Mouse (Mus musculus) cerebellum, adult 11 months (tissue): ENCODE measurements around the gene Ggta1.

Experiments
- DNase-seq: peaks from one replicate; pipeline ENCODE4 v3.0.0; 2022

Ggta1 gene

DNA sequence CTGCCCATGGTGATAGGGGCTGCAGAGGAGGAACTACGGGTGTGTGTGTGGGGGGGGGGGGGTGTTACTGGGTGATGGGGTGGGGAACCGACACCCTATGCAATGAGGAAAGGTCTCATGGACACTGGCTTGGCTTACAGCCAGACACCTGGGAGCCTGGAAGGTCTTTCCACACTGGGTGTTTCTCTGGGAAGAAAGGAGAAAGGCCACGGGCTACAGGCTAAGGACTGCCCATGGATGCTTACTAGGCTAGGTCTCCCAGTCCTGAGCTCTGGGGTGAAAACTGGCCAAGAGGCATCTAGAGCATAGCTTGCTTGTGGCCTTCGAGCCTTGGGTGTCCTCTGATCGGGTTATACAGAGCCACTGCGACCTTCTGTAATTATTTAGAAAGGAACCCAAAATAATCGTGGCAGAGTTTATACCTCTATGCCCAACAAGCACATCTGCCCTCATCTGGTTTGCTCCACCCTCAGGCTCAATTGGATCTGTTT lies at the start of gene Ggta1:
Ggta1 (minus strand) TSS at position 441 of the 491 bp plus-strand sequence.
- no peak for DNase-seq

DNA sequence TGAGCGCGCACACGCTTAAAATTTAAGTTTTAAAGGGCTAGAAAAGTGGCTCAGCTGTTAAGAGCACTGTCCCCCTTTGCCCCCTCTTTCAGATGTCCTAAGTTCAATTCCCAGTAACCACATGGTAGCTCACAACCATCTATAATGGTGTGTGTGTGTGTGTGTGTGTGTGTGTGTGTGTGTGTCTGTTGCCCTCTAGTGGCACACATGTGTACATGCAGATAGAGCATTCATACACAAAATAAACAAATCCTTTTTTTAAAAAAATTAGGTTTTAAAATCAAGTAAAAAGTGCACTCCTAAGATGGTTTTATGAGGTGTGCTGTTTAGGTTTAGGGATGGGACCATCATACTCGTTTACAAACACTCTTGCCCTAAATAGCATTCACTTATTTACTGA lies 49.2 kb upstream of the Ggta1 start:
- DNase-seq = no peak

DNA sequence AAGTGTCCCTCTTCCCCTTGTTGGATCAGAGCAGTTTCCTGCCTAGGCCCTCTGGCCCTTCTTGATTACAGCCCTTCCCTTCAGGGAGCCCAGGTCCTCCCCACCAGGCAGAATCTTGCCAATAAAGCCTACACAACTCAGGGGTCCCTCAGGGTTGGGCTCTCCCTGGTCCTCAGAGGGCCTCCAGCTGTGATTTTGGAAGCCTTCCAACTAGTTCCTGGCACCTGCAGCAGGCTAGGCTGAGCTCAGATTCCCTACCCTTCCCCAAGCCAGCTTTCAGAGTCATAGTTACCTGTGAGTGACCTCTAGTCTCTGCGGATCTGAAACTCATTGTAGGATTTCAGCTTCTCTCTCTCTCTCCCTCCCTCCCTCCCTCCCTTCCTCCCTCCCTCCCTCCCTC lies 47.9 kb upstream of the Ggta1 start:
- no peak for DNase-seq

- no peak for DNase-seq
These were observed 46.9 kb upstream of the Ggta1 start for GRCm38 (mm10) chr2:35509888-35510287.

DNA sequence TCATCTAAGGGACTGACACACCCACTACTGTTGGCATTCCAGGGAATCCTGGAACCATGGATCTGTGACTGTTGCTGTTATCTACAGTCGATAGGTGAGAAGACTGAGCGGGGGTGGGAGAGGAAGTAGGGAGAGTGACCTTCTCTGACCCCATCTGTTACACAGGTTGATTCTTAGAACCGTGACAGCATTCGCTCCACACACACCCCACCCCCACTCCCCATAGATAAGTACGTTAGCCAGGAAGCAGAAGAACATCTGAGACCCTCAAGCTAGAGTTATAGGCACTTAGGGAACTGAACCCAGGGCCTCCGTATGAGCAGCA lies 46.3 kb upstream of the Ggta1 start:
- no peak for DNase-seq

- DNase-seq = no peak
These were observed 45.7 kb upstream of the Ggta1 start for GRCm38 (mm10) chr2:35508597-35509342.

DNA sequence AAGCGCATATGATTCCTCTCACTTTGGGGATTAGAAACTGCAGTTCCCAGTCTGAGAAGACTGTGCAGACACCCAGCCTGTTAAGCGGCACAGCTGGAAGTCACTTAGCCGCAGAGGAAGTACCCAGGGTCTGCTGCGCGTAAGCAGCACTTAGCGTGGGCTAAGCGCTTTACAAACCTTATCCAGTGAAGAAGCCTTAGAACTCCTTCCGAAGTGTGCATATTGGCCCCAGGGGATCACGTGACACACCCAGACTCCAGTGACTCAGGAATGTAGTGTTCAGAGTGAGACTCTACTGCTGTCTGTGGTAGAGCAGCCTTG lies 44.1 kb upstream of the Ggta1 start:
- DNase-seq = no peak

GRCm38 (mm10) chr2:35506311-35507190 lies 43.5 kb upstream of the Ggta1 start:
- no peak for DNase-seq

DNA sequence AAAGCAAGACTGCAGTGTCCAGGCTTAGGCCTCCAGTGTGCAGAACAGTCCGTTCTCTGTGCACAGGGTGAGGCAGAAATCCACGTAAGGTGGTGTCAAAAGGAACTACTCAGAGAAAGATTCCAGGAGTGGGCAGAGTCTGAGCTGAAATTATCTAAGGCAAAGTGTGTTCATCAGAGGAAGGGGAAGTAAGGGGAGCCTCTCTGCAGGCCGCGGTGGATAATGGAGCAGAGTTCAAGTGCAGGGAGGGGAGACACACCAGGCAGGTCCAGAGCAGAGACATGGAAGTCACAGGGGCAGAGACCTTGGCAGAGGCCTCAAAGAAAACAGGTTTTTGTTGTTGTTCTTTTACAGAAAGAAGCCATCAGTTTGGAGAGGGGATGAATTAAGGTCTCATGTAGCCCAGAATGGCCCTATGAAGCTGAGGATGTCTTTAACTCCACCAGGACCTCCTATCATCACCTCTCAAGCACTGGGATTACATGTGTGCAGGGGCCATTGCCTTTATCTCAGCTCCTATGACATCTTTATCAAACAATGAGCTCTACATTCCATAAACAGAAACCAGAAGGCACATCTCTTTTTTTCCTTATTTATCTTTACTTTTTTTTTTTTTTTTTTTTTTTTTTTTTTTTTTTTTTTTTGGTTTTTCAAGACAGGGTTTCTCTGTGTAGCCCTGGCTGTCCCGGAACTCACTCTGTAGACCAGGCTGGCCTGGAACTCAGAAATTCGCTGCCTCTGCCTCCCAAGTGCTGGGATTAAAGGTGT lies 42.7 kb upstream of the Ggta1 start:
- DNase-seq = no peak

DNA sequence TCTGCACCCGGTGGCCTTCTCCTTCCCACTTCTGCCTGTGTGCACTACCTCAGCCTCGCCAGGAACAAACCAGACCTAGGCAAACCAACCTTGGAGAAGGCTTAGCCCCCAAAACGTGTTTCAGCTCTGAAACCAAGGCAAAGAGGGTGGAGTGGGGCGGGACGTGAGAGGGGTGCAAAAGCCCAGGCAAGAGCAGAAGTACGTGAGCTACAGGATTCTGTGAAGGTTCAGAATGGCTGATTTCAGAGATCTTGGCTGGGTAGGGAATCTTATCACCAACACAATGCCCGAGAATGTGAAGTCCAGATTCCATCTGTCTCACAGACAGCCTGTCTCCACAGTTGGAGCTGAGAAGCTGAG lies 41.4 kb upstream of the Ggta1 start:
- DNase-seq = no peak

DNA sequence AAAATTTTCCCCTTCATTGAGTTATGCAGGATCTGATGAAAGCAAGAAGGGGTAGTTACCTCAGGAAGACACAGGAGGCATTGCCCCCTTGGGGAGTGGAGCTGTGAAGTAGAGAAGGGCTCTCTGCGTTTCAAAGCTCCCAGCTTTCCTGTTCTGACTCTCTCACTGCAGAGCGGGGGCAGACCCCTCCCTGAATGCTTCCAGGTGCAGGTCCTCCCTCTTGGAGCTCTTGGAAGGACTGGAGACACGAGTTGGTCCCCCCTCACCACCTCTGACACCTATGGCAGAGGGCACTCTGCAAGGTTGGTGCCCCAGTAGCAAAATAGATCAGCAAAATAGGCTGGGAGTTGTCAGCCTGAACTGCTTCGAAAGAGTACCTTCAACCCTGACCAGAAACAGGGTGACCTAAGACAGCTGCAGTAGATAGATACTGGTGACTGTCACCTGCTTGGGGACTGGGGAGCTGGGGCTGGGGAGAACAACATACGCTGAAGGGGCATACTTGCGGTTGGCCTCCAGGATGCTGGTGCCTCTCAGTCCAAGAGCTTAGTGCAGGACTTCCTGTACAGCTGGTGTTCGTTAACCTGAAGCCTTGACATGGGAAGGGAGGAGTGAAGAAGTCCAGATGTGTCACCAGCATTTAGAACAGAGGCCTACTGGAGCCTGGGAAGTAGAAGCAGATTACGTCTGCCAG lies 40.8 kb upstream of the Ggta1 start:
- no peak for DNase-seq

DNA sequence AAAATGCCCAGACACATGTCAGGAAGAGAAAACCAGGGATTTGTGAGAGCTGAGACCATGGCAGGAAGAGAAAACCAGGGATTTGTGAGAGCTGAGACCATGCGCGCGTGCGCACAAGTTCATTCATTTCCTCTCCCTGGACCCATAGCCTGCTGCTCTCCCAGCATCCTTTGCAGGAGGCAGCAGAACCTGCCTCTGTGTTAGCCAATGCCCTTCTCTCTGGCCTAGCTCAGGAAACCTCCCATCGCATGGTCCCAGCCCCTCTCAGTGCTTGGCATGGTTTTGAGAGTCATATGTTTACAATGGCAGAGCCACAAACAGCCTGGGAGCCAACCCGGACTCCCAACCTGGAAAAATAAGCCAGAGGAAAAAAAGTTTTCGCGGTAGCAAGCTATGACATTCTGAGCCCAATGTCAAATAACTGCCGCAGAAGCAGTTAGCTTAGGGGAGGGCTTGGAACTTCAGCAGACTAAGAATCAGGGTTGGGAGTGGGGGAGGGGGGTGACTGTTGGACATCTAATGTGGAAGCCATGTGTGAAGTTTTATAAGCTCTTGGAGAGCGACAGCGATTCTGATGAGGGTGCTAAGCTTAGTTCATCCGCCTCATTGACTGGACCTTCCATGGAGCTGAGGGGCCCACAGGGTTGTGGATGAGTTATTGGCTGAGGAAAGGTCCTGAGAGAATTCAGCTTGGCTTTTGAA lies 40.1 kb upstream of the Ggta1 start:
- DNase-seq = no peak

DNA sequence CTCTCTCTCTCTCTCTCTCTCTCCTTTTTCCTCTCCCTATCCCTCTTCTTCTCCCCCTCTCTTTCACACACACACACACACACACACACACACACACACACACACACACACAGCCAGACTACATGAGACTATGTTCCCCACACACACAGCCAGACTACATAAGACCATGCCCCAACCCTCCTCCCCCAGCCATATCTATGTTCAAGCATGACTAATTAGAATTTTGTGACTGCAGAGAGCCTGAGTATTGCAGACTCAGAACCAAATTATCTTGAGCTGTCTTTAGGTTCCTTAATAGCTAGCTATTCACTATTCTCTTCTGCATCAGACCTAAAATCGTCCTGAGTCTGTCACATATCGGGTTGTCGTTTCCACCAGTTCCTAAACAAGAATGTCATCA lies 39.5 kb upstream of the Ggta1 start:
- DNase-seq = no peak

- DNase-seq = no peak
These were observed 36.4 kb upstream of the Ggta1 start for GRCm38 (mm10) chr2:35499474-35499873.

DNA sequence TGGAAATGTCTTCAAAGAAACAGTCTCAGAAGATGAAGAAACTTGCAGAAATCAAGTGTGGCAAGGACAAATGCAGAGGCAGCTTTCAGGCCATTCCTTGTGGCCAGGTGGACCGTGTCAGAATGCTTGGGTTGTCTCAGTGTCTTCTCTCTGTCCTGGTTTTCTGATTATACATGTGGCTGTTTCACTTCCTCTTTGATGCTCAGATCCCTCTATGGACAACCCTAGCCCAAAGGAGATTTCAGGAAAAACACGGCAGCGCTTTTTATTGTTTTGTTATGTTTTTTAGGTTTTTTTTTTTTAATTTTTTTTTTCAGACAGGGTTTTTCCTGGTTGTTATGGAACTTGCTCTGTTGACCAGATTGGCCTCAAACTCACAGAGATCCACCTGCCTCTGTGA lies 35.9 kb upstream of the Ggta1 start:
- DNase-seq = no peak

- no peak for DNase-seq
These were observed 34.7 kb upstream of the Ggta1 start for GRCm38 (mm10) chr2:35497662-35498196.

- DNase-seq = no peak
These were observed 33.4 kb upstream of the Ggta1 start for GRCm38 (mm10) chr2:35496279-35497013.

DNA sequence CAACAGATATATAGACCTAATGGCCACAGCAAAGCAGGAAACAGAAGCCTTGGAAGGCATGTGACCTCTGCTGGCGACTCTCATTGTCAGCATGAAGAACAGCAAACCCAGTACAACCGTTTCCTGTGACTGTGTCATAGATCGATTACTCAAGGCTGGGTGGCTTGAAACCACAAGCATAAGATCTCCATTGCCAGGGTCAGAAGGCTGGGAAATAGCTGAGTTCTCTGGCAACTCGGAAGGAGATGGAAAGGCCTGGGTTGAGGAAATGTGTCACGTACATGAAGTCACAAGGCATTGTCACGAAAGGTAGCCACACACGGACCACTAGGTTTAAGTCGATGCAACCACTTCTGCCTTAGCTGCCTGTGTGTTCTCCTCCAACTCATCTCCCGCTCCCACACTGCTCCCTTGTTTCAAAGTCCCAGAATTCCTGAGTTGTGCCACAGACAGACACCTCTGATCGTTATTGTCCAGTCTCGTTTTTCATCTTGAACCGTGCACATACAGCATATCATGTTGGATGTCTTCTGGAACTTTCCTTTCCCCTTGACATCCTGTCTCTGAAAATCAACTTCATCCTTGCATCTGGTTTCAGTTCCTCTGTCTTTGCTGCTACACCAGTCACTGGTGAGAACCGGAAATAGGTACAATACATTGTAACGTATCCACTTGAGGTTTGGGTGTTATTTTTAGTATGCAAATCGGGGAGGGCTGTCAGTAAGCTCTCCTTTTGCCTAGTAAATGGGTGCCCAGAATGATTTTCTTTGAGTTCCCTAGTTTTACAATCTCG lies 32.7 kb upstream of the Ggta1 start:
- DNase-seq = no peak

DNA sequence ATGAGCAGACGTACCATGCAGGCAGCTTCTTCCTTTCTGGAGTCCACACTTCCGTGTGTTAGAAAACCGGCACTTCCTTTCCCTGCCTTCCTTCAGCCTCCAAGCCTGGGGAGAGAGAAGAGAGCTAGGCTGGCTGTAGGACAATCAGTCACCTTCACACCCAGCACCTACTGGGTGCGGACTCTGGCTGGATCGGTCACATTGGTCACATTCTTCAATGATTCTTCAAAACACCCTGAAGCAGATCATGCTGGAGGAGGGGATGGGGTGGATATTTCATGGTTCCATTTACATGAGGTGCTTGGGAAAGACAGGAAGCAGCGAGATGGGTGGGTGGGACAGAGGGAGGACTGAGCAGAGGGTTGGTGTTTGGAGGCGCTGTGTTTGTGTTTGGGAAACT lies 30.5 kb upstream of the Ggta1 start:
- DNase-seq = no peak

GRCm38 (mm10) chr2:35491151-35491550 lies 28.1 kb upstream of the Ggta1 start:
- DNase-seq = no peak
